Mouse (Mus musculus): ENCODE results near the gene Tmem38b.

Tmem38b gene

DNA sequence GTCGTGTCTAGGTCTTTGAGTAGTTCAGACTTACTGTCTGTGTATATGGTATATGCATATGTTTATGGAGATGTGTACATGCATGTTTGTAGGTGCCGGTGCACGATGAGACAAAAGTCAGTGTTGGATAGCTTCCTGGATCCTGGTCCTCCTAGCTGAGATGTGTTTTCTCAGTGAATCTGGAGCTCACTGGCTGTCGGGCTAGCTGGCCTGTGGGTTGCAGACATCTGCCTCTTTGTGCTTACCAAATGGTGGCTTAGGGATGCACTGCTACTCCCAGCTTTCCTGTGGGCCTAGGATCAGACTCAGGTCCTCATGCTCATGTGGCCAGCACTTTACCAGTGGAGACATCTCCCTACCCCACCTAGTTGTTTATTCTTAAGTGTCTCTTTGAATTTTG, 4.2 kb downstream of the Tmem38b start:
- no peak for DNase-seq (ENCODE audit: low spot score)

DNA sequence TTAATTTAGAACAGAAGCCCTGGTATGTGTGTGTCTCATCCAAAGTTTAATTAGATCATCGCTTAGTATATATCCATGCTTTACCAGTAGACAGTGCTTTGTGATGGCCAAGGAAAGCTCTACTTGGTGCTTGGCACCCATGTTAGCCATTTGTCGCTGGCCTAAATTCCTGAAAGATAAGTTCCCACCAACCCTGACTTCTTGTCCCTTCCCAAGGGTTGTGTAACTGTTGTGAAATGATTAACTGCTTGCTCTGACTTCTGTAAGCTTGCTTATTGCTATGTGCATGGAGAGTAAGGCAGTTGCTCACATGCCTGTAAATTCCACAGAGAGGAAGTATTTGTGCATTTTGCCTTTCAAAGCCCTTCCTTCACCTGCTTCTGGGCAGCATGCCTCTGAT, 4.7 kb downstream of the Tmem38b start:
- peak; percentile 56 for DNase-seq (ENCODE audit: low spot score)

DNA sequence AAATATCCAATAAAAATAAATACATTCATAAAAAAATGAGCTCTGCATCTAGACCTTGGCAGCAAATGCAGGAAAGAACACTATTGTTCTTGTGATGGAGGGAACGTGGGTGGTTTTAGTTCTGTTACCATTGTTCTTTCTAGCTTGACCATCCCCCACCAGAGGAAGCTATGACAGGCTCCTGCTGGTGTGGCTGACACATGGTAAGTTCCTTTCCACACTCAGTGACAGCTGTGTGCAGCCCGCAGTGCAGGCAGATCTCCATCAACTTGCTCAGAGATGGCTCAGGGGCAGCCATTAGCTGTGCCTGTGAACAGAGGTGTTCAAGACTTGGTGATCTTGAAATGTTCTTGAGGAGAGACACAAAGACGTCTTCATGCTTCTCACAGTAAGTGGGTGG, 6.5 kb downstream of the Tmem38b start:
- DNase-seq (ENCODE audit: low spot score): no peak

DNA sequence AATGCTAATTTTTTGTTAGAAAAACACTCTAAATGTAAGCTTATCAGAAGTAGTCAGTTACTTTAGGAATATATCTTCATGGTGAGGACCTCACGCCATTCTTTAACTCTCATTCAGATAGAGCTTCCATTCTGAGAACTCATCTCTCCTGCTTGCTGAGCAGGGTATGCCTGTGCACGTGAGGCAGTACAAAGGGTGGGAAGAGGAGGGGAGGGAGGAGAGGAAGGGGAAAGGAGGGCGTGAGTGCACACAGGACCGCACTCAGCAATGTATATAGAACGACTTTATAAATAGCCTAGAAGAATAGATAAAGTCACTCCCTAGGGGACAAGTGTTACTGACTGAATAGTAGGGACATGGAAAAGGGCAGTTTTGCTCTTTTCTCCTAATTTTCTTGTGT, 11.1 kb downstream of the Tmem38b start:
- no peak for DNase-seq (ENCODE audit: low spot score)

DNA sequence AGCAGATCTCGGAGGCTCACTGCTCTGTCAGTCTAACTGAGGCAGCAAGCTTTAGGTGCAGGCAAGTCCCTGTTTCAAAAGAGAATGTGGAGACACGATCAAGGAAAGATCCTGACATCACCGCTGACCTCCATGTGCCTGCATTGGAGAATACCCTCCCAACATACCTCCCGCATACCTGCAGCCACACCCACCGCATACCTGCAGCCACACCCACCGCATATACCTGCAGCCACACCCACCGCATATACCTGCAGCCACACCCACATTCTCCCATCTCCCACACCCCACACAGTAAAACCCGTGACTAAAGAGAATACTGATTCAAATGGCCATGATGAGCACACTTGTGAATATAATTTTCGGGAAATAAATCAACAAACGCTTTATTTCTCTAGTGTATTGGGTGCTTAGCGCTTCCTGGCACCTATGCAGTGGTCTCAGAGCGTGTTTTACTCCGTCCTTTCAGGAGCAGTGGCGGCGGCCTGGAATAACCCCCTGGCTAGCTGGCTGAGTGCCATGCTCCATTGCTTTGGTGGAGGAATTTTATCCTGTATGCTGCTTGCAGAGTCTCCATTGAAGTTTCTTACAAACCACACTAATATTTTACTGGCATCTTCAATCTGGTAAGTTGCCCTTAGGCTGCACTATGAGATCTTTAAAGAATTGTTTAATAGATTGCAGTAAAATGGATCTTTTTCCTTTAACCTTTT, 14.5 kb downstream of the Tmem38b start:
- DNase-seq (ENCODE audit: low spot score): no peak

DNA sequence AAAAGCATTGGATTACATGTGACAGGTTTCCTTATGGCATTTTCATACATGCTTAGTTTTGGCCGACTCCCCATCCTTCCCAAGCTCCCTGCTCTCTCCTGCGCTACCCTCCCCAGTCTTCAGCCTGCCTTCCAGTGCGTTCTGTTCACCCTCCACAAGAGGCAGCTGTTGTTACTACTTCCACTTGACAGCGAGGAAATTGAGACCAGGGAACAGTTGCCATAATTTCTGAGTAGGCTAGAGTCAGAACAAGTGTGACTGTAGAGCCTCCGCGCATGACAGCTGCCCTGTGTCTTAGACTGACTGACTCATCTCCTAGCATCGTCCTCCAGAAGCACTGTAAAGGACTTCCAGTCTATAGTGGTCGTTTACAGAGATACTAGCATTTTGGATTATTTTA, 17.7 kb downstream of the Tmem38b start:
- DNase-seq (ENCODE audit: low spot score): no peak

DNA sequence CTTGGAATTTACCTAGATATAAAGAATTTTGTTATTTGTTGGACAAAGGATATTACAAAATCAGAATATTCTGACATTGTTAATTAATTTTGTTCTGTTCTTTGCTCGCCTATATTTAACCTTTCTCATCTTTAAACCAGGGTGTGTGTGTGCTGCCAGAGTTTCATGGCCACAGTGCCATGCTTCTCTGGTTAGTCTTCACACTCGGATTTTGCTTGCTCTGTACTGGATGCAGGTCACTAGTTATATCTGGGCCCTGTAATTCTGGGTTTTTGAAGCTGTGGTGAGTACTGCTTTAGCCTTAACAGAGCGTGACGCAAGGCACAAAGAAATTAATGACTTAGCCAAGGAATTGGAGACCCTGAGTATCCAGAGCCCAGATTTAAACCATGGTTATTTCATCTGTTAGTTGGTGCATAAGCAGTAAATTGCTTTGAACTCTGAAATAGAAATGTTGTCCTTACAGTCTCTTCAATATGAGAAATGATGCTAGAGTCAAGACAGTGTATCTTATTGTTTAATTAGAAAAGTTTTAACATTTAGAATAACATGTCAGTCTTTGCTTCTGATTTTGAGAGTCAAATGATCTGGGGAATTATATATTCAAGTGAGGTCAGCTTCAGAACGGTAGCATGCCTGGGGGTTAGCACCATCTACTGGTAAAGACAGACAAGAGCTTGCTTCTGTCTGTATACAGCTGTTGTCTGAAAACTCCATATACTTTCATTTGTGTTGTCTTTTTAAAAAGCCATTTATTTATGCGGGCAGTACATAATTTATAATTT, 19.2 kb downstream of the Tmem38b start:
- DNase-seq (ENCODE audit: low spot score): no peak

DNA sequence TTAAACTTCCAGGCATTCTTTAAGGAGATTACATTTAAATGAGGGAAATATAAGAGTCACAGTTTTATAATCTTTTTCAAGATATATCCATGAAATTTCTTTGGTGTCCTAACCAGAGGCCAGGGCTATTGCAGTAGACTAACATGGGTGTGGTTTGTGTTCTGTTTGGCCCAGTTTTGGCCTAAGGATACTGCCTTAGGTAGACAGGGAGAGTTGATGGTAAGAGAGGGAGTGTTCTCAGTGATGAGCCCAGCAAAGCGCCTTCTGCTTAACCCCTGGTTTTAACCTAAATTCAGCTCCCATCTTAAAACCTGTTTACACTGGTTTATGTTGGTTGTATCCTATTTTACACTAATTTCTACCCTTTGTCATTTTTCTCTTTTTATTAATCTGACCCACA, 19.8 kb downstream of the Tmem38b start:
- DNase-seq (ENCODE audit: low spot score): no peak

DNA sequence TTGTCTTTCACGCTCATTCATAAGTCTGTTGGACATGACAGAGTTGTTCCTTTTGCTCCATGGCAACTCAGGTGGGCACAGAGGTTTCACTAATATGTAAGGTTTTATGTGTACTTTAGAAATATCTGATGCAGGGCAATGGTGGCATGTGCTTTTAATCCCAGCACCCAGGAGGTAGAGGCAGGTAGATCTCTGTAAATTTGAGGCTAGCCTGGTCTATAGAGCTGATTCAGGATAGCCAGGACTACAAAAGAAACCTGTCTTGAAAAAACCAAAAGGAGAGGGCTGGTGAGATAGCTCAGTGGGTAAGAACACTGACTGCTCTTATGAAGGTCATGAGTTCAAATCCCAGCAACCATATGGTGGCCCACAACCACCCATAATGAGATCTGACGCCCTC, 20.5 kb downstream of the Tmem38b start:
- DNase-seq (ENCODE audit: low spot score): no peak

DNA sequence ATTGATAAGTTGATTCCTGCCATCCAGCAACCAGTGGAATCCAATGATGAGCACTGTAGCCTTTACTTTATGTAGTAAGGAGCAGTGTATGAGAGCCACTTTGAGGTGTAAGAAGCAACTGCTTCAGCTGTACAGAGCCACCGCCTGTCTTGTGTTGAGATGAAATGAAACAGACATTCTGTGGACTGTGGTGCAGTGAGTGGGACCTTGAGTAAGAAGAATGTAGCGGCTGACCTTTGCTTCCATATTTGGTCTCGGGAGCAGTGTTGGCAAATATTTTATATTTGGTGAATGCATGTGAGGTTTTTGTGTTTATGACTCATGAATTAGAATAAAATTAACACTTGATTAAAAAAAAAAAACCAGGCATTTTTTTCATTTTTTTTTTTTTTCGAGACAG, 21.7 kb downstream of the Tmem38b start:
- DNase-seq (ENCODE audit: low spot score): no peak

DNA sequence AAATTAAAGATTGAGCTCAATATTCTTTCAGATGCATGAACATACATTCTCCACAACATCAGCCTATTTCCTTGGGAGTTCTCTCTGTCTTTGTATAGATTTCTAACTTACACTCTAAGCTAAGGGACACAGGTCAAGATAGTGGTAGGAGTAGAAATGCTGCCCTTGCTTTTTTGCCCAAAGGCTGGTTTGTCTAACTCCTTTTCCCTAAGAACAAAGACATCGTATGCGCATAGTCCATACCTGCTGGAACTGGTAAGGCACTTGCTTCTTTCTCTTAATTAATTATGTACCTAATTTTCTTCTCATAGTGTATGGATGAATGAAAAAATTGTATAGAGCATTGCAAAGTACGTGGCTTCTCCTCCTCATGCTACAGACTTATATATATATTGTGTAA, 22.5 kb downstream of the Tmem38b start:
- no peak for DNase-seq (ENCODE audit: low spot score)

DNA sequence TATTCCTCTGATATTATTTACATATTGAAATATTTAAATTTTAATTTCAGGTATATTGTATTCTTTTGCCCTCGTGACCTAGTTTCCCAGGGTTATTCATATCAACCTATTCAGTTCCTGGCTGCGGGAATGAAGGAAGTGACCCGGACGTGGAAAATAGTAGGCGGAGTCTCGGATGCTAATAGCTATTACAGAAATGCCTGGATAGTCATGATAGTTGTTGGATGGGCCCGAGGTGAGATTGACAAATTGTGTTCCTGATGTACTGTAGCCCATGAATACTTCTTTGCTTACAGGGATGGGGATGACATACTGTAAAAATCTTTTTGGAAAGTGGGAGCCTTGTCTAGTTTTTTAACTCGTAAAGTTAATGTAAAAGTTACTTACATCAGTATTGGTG, 23.0 kb downstream of the Tmem38b start:
- no peak for DNase-seq (ENCODE audit: low spot score)

DNA sequence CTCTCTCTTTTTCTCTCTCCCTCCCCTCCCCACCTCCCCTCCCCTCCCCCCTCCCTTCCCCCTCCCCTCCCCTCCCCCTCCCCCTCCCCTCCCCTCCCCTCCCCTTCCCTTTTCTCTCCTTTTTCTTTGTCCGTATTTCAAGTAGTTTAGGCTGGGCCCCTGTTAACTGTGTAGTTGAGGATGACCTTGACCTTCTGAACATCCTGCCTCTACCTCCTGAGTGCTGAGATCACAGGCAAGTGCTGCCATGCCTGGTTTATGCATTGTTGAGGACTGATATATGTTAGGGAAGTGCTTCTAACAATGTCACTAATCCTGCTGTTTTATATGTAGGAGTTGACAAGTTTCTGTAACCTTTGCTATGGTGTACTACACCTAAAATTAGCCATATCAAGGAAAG, 24.0 kb downstream of the Tmem38b start:
- DNase-seq (ENCODE audit: low spot score): no peak

DNA sequence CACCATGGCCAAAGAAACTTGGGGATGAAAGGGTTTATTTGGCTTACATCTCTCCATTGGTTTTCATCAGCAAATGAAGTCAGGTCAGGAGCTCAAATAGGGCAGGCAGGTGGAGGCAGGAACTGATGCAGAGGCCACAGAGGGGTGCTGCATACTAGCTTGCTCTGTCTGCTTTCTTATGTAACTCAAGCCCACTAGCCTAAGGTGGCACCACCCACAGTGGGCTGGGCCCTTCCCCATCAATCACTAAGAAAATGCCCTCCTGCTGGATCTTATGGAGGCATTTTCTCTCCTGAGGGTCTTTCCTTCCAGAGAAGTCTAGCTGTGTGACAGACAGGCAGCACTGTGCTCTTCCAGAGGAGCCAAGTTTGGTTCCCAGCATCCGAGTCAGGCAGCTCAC, 27.5 kb downstream of the Tmem38b start:
- DNase-seq (ENCODE audit: low spot score): no peak

DNA sequence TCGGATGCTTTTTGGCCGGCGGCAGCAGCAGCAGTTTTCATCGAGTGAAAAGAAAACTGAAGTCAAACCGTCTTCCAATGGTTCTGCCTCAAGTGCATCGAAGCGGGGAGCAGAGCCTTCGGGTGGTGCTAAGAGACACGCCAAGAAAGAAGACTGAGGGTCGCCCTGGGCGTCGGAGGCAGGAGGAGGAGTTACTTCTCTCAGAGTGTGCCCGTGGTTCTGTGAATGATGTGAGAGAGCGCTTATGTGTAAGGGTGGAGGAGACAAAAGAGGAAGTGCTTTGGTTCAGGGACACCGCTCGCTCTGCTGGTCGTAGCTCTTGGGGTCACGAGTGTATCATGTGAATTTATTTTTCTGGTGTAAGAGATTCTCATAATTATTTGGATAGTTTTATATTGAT, 34.1 kb downstream of the Tmem38b start:
- DNase-seq (ENCODE audit: low spot score): no peak

DNA sequence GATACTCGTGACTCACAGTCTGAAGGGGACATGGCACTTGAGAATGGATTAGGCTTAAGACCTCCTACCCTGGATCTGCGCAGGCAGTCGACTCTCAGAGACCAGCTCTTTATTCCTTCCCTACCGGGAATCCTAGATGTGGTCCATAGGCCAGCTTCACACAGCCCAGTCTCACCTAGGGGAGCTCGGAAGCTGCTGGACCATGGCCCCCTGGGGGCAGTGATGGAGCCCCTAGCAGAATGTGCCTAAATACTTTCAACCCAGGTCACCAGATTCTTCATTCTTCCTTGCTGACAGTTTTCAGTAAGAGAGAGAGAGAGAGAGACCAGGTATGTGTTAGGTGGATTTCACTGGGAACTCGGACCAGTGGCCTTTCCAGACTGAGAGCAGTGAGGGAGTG, 36.3 kb downstream of the Tmem38b start:
- DNase-seq (ENCODE audit: low spot score): no peak

DNA sequence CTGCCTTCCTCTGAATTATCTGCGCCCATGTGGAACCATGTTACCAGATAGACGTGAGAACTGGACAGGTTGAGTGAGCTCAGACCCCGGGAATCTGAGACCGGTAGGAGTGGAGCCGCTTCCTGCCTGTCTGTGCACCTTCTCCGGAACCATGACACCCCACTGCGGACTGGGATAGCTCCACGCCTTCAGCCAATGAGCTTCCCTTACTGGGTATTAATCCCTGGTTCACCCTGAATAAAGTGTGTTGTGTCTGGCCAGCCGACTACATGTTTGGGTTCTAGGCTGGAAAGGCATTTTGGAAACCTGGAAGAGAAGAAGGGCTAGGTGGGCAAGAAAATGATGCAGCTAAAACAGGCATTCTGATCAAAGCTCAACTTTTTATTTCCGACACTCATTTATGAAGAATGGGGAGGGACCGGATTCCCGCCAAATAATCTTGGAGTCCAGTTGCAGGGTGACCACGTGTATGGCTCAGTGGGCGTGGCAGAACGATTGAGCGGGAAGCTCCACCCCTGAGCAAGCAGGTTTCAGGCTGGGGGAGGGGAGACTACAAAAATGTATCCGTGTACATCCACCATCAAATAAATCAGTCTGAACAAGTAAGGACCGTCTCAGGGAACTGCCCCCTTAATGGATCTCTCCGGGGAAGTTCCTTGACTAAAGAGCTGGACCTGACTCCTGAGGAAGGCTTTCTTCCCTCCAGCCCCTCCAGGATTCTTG, 38.4 kb downstream of the Tmem38b start:
- DNase-seq (ENCODE audit: low spot score): no peak

DNA sequence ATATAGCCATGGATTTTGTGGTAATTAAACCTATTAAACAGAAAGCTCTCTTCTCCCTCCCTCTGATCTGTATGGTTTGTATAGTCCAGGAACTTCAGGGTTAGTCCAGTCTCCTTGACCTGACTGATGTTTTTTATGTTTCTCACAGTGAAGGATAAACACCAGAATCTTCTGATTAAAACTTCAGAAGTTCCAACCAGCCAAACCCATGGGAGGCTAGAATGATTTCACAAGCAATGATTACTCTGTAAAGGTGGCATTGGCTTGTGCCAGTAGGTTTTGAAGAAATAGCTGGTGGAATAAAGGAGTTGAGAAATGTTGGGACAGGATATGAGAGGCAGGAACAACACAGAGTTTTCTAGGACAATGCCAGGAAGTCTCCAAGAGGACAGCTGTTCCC, 40.6 kb downstream of the Tmem38b start:
- no peak for DNase-seq (ENCODE audit: low spot score)

DNA sequence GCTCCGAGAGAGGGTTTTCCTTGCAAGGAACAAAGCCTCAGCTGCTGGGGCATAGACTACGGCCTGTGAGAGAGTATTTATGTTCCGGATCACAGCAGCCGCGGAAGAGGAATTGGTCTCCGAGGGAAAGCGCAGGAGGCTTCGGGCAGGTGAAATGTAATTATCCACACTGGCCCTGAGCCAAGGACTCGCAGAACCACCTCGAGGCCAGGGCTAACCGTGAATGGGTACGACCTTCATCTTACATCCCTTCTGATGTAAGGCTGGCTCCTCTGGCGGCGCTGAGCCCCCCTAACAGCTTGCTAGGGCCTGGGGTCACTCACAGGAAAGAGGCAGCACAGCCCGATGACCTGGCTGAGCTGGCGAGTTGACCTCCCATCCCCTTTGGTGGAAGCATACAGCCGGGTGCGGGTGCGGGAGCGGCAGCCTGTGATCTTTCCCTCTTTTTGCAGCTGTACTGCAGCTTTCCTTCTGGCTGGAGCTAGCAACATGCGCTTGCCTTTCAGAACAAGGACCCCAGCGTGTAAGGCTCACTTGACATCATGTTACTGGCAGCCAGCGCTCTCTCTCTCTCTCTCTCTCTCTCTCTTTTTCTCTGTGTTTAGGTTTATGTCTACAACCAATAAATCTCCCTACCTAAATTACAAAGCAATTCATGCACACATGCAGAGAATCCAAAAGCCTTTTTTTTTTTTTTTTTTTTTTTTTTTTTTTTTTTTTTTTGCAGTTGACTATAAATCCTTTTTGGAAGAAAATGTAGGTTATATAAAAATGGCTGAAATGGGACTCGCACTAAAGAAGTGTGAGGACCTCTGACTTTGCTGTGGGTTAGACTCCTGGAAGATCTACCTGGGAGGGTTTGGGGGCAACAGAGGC, 52.9 kb downstream of the Tmem38b start:
- peak; percentile 3 for DNase-seq (ENCODE audit: low spot score)

DNA sequence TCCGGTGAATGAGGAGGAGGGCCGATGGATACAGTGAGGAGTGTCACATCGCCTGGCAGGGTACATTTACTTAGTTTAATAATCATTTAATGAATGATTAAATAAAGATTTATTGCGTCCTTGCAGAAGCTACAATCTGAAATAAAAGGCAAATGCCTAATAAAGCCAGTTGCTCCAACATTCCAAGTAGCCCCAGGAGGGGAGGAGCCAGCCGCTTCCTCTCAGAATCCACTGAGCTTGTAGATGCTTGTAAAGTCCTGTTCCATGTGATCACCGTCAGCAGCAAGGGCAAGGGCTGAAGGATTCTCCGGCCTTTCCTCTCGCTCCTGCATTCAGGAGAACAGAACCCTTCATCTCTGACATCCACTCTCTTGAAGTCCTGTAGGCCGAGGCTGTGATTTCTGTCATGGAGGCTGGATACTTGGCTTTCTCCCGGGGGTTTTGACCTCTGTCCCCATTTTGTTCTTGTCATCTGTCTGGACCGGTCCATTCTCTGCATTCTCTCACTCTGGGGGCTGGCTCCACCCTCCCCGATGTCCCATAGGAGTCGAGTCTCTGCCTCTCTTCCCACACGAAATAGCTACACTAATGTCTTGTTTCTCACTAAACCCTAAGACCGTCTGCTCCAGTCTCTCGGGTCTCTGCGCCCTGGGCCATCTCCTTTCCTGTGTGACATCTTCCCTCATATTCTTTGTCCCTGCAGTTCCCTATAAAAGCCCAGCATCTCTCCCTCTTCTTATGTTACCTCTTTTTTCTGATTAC, 57.3 kb downstream of the Tmem38b start:
- no peak for DNase-seq (ENCODE audit: low spot score)

All from yolk sac, embryonic 10.5 days (tissue).